Mouse (Mus musculus): ENCODE results near the gene Sptan1. TPM values are rescaled to one million over a fixed set of nuclear protein-coding genes. Genes with fewer than 3 reads are reported as not detected.

Gene Sptan1
- total and polyA plus RNA-seq, 2 experiments from 2014 or later, result 184 to 716 TPM

DNA sequence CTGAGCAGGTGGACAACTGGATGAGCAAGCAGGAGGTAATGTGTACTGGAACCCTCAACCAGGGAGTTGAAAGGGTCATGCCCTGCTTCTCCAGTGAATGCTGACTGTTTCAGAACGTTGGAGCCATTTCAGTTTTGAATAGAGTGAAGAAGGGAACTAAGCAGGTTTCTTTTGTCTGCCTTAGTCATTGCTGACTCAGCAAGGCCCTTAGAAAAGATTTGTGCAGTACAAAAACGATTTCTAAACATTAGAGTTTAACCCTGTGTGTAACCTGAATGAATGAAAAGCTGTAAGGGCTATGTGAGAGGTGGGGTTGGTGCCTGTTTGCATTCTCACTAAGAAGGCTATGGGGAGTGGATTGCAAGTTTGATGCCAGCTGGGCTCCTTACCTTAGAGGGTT, 26.6 kb downstream of the Sptan1 start:
- DNase-seq (ENCODE audit: low spot score) (no peak), ATAC-seq (no peak)
- Histone ChIP-seq H3K27me3 (ENCODE audit: insufficient read depth, low read length) (no peaks in the 10 kb centered on the region), H3K27ac (no peak overlapping the region), H3K36me3 (ENCODE audit: insufficient read depth, low read length) (peaks cover 92% of the 10 kb centered on the region), H3K4me2 (ENCODE audit: low read depth, low read length) (no peak overlapping the region), H3K4me1 (ENCODE audit: insufficient read depth, low read length) (no peaks in the 10 kb centered on the region), H3K9me3 (ENCODE audit: low read length) (no peaks in the 10 kb centered on the region), H3K4me3 (ENCODE audit: low read length) (no peak overlapping the region), H3K9ac (replicated peaks; ENCODE audit: low read length) (no peak overlapping the region)
- no peak for TF ChIP-seq CTCF (IDR thresholded peaks at IDR 0.05; ENCODE audit: low read depth)
- WGBS, result 42% methylated on average over 2 of the region's 2 CpGs

DNA sequence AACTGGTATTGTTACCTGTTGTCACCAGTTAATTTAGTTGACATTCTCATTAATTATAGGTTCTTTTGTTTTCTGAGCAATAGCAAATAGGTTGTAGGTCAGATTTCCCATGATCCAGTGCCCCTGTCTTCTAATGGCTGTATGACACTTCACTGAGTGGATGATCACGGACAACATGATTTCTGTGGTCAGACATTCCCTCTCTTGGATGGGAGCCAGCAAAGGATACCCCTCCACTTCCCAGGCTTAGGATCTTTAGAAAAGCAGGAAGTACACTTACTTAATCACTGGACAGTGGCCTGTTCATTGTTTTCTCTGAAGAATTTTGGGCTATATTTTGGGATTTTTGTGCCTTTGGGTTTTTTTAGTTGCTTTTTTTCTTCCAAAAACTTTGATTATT, 43.7 kb downstream of the Sptan1 start:
- no peak for DNase-seq (ENCODE audit: low spot score)
- 45% methylated on average over 1 of the region's 1 CpGs for WGBS
- no peak overlapping the region for H3K4me2 ChIP-seq (ENCODE audit: low read depth, low read length)
- peaks cover 92% of the 10 kb centered on the region for H3K36me3 ChIP-seq (ENCODE audit: insufficient read depth, low read length)
- H3K27me3 ChIP-seq (ENCODE audit: insufficient read depth, low read length), result no peaks in the 10 kb centered on the region
- H3K4me3 ChIP-seq (ENCODE audit: low read length), result no peak overlapping the region
- H3K9me3 ChIP-seq (ENCODE audit: low read length), result no peaks in the 10 kb centered on the region
- H3K9ac ChIP-seq (replicated peaks; ENCODE audit: low read length), result no peak overlapping the region
- TF ChIP-seq CTCF (IDR thresholded peaks at IDR 0.05; ENCODE audit: low read depth), result no peak
- no peaks in the 10 kb centered on the region for H3K4me1 ChIP-seq (ENCODE audit: insufficient read depth, low read length)
- no peak for ATAC-seq
- H3K27ac ChIP-seq, result no peak overlapping the region

DNA sequence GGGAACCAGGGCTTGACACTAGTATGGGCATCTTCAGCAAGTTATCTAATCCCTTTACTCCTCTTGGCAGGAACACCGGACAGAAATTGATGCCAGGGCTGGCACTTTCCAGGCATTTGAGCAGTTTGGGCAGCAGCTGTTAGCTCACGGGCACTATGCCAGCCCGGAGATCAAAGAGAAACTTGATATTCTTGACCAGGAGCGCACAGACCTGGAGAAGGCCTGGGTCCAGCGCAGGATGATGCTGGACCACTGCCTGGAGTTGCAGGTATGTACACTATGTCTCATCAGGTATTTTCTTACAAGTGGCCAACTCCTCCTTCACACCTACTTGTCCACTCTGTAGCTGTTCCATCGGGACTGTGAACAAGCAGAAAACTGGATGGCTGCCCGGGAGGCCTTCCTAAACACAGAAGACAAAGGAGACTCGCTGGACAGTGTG, 45.5 kb downstream of the Sptan1 start:
- DNase-seq (ENCODE audit: low spot score) (peak; percentile 79), ATAC-seq (peak; percentile 49; the same call in 1 of the 2 replicates)
- TF ChIP-seq CTCF (IDR thresholded peaks at IDR 0.05; ENCODE audit: low read depth), result no peak
- no peak overlapping the region for H3K4me3 ChIP-seq (ENCODE audit: low read length)
- H3K27ac ChIP-seq, result 0 out of 2 replicates have a peak overlapping the region, but pooled peaks have one; percentile 7
- no peak overlapping the region for H3K4me2 ChIP-seq (ENCODE audit: low read depth, low read length)
- H3K9ac ChIP-seq (replicated peaks; ENCODE audit: low read length), result no peak overlapping the region
- H3K36me3 ChIP-seq (ENCODE audit: insufficient read depth, low read length), result peaks cover 94% of the 10 kb centered on the region
- no peaks in the 10 kb centered on the region for H3K27me3 ChIP-seq (ENCODE audit: insufficient read depth, low read length)
- 55% methylated on average over 8 of the region's 8 CpGs for WGBS
- H3K9me3 ChIP-seq (ENCODE audit: low read length), result no peaks in the 10 kb centered on the region
- no peaks in the 10 kb centered on the region for H3K4me1 ChIP-seq (ENCODE audit: insufficient read depth, low read length)

DNA sequence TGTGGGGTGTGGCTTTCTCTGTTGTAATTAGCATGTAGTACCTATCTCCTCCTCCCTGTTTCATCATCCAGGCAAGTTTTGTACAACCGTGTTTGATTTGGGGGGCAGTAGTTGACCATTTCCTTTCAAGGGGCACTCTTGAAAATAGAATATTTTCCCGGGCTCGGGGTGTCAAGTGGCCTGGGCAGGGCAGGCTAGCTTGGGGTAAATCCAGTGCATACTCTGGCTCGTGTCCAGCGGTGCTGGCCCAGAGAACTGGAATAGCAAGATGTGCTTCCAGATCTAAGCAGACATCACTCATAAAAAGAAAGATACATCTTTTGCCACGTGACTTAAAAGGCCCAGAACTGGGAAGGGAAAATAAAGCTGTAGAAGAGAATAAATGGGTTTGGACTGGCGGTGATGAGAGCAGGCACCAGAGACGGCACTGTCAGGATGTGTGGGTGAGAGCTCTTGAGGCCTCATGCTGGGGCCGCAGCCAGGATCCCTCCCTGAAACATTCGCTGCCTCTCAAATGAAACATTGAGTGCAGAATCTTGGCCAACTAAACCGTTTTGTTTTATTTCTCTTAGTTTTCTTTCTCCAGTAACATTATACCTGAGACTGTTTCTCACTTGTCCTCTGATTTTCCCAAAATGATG, 49.1 kb downstream of the Sptan1 start:
- no peak overlapping the region for H3K27ac ChIP-seq
- no peaks in the 10 kb centered on the region for H3K9me3 ChIP-seq (ENCODE audit: low read length)
- H3K4me3 ChIP-seq (ENCODE audit: low read length), result no peak overlapping the region
- H3K36me3 ChIP-seq (ENCODE audit: insufficient read depth, low read length), result peaks cover 93% of the 10 kb centered on the region
- 76% methylated on average over 11 of the region's 11 CpGs for WGBS
- ATAC-seq (no peak), DNase-seq (ENCODE audit: low spot score) (no peak)
- no peak overlapping the region for H3K9ac ChIP-seq (replicated peaks; ENCODE audit: low read length)
- no peaks in the 10 kb centered on the region for H3K27me3 ChIP-seq (ENCODE audit: insufficient read depth, low read length)
- TF ChIP-seq CTCF (IDR thresholded peaks at IDR 0.05; ENCODE audit: low read depth), result no peak
- H3K4me1 ChIP-seq (ENCODE audit: insufficient read depth, low read length), result no peaks in the 10 kb centered on the region
- H3K4me2 ChIP-seq (ENCODE audit: low read depth, low read length), result no peak overlapping the region

DNA sequence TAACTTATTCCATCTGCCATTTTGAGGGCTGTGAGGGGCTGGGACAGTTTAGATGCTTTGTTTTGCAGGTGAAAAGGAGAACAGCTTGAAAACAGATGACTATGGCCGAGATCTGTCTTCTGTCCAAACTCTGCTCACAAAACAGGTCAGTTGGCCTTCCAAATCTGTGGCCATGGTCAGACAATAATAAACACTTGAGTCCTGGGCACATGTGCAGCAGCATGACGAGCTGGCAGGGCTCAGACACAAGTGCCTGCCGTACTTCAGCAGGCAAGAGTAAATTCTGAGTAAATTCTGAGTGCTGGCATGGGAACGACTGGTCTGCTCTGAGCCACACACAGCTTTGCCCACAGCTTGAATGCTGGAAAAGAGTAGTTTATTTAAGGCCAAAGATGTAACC, 60.1 kb downstream of the Sptan1 start:
- Histone ChIP-seq H3K36me3 (ENCODE audit: insufficient read depth, low read length) (peaks cover 99% of the 10 kb centered on the region), H3K9me3 (ENCODE audit: low read length) (no peaks in the 10 kb centered on the region), H3K4me3 (ENCODE audit: low read length) (no peak overlapping the region), H3K4me2 (ENCODE audit: low read depth, low read length) (no peak overlapping the region), H3K27me3 (ENCODE audit: insufficient read depth, low read length) (no peaks in the 10 kb centered on the region), H3K9ac (replicated peaks; ENCODE audit: low read length) (no peak overlapping the region), H3K27ac (no peak overlapping the region), H3K4me1 (ENCODE audit: insufficient read depth, low read length) (no peaks in the 10 kb centered on the region)
- 85% methylated on average over 4 of the region's 4 CpGs for WGBS
- TF ChIP-seq CTCF (IDR thresholded peaks at IDR 0.05; ENCODE audit: low read depth), result no peak
- DNase-seq (ENCODE audit: low spot score) (no peak), ATAC-seq (no peak)

DNA sequence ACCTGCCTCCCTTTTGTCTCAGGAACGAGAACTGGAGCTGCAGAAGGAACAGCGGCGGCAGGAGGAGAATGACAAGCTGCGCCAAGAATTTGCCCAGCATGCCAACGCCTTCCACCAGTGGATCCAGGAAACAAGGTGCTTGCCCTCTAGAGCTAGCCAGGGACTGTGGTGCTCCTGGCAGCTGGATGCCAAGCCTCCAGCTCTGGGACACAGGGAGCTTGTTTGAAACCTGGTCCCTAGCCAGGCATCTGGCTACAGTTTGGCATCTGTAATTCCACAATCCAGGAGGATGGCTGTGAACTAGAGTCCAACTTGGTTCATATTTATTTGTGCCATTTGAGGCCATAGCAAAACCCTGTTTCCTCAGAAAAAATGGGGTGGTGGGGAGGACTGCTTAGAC, 61.6 kb downstream of the Sptan1 start:
- 79% methylated on average over 5 of the region's 5 CpGs for WGBS
- Histone ChIP-seq H3K27ac (no peak overlapping the region), H3K36me3 (ENCODE audit: insufficient read depth, low read length) (peaks cover 100% of the 10 kb centered on the region), H3K9ac (replicated peaks; ENCODE audit: low read length) (no peak overlapping the region), H3K27me3 (ENCODE audit: insufficient read depth, low read length) (no peaks in the 10 kb centered on the region), H3K4me3 (ENCODE audit: low read length) (no peak overlapping the region), H3K9me3 (ENCODE audit: low read length) (no peaks in the 10 kb centered on the region), H3K4me2 (ENCODE audit: low read depth, low read length) (no peak overlapping the region), H3K4me1 (ENCODE audit: insufficient read depth, low read length) (no peaks in the 10 kb centered on the region)
- ATAC-seq, result no peak
- no peak for TF ChIP-seq CTCF (IDR thresholded peaks at IDR 0.05; ENCODE audit: low read depth)
- no peak for DNase-seq (ENCODE audit: low spot score)

DNA sequence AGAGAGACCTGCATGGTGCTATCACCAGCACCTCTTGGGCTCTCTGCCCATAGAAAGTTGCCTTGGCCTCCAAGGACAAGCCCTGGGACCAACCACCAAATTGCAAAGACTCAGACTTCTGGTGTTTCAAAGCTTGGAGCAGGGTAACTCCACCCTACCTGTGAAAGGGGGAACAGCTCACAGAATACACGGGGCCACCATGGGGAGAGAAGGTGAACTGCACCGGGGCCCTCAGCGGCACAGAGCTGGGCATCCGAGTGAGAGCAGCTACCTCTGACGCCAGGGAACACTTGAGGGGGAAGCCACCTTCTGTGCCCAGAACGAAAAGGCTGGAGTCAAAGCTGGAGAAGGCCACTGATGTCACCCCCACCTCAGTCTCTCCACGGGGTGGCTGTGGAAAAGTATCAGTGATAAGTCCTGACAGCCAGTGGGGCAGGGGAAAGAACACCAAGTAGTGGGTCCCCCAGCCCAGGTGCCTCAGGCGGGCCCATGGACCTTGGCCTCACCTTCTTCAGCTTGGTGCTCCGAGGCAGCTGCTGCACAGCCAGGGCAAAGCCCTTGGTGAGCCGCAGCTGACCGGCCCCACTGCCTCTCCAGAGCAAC, 67.0 kb downstream of the Sptan1 start:
- DNase-seq (ENCODE audit: low spot score), result no peak
- 62% methylated on average over 11 of the region's 11 CpGs for WGBS
- Histone ChIP-seq H3K4me3 (ENCODE audit: low read length) (no peak overlapping the region), H3K36me3 (ENCODE audit: insufficient read depth, low read length) (peaks cover 58% of the 10 kb centered on the region), H3K27ac (no peak overlapping the region), H3K4me2 (ENCODE audit: low read depth, low read length) (no peak overlapping the region), H3K4me1 (ENCODE audit: insufficient read depth, low read length) (no peaks in the 10 kb centered on the region), H3K9ac (replicated peaks; ENCODE audit: low read length) (no peak overlapping the region), H3K9me3 (ENCODE audit: low read length) (no peaks in the 10 kb centered on the region), H3K27me3 (ENCODE audit: insufficient read depth, low read length) (no peaks in the 10 kb centered on the region)
- peak; percentile 55; the same call in 1 of the 2 replicates for TF ChIP-seq CTCF (IDR thresholded peaks at IDR 0.05; ENCODE audit: low read depth)
- ATAC-seq, result peak; percentile 57
